Mouse (Mus musculus): ENCODE data around the gene Eps8l1. TPM values are rescaled to one million over a fixed set of nuclear protein-coding genes. Genes with fewer than 3 reads are reported as not detected.
"Not testable (repeated sequence)": the region's sequence is repeated elsewhere in the genome, so short reads cannot be mapped to it uniquely, and the experiment has no call there.

Eps8l1 gene
- 16.3 and 16.5 TPM in 2 replicates for polyA plus RNA-seq (2015; fragmentation: Nextera tagmentation; extraction: Ambion mirVana)

GRCm38 (mm10) chr7:4460576-4461434, at the start of gene Eps8l1:
Eps8l1 (plus strand) TSS chr7:4460674.
- Histone ChIP-seq H3K4me1 (ENCODE audit: control insufficient read depth, insufficient read depth, low read depth, low read length) (no peaks in the 10 kb centered on the region), H3K4me3 (ENCODE audit: low read length) (peak within 1 kb of the TSS; percentile 26), H3K36me3 (ENCODE audit: control insufficient read depth, insufficient read depth, low read length) (no peaks in the 10 kb centered on the region), H3K9ac (ENCODE audit: low read depth, low read length) (peak within 1 kb of the TSS; percentile 38), H3K9me3 (ENCODE audit: control insufficient read depth, low read length) (no peaks in the 10 kb centered on the region), H3K27ac (ENCODE audit: low read depth, low read length) (no peak within 1 kb of the TSS), H3K27me3 (replicated peaks; ENCODE audit: control insufficient read depth, insufficient read depth, low read length) (no peaks in the 10 kb centered on the region; the same call in 1 of the 2 replicates), H3K4me2 (ENCODE audit: low read length) (peak within 1 kb of the TSS; percentile 46)
- WGBS = 73% methylated on average over 13 of the region's 16 CpGs
- peak; percentile 69 for ATAC-seq

- H3K36me3 ChIP-seq (ENCODE audit: control insufficient read depth, insufficient read depth, low read length); H3K27ac ChIP-seq (ENCODE audit: low read depth, low read length); H3K4me1 ChIP-seq (ENCODE audit: control insufficient read depth, insufficient read depth, low read depth, low read length); H3K9ac ChIP-seq (ENCODE audit: low read depth, low read length); H3K4me2 ChIP-seq (ENCODE audit: low read length); H3K4me3 ChIP-seq (ENCODE audit: low read length); H3K27me3 ChIP-seq (replicated peaks; ENCODE audit: control insufficient read depth, insufficient read depth, low read length); ATAC-seq; H3K9me3 ChIP-seq (ENCODE audit: control insufficient read depth, low read length): not testable (repeated sequence)
- WGBS = 96% methylated on average over 15 of the region's 15 CpGs
Observed at GRCm38 (mm10) chr7:4412406-4412805, 48.1 kb upstream of the Eps8l1 start.

DNA sequence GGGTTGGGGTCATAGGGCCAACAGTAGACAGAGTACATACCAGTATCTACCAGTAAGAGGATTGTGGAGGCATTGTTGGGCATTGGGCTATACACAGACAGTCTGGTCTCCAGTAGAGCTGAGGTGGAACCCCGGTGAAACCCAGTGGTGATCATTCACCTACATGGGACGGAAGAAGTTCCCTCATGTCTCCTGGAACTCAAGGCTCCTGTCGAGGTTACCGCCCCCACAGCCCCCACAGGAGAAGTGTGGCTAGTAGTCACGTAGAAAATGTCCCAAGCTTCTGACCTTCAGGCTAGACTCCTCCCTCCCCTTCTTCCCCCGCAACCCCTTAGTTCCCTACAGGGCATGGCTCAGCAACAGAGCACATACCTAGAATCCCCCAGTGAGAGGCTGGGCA, 40.8 kb upstream of the Eps8l1 start:
- no peak overlapping the region for H3K4me2 ChIP-seq (ENCODE audit: low read length)
- no peak overlapping the region for H3K4me3 ChIP-seq (ENCODE audit: low read length)
- H3K4me1 ChIP-seq (ENCODE audit: control insufficient read depth, insufficient read depth, low read depth, low read length) = no peaks in the 10 kb centered on the region
- H3K27ac ChIP-seq (ENCODE audit: low read depth, low read length) = no peak overlapping the region
- peaks cover 4% of the 10 kb centered on the region for H3K36me3 ChIP-seq (ENCODE audit: control insufficient read depth, insufficient read depth, low read length)
- no peak for ATAC-seq
- 82% methylated on average over 6 of the region's 6 CpGs for WGBS
- H3K9me3 ChIP-seq (ENCODE audit: control insufficient read depth, low read length) = no peaks in the 10 kb centered on the region
- no peaks in the 10 kb centered on the region for H3K27me3 ChIP-seq (replicated peaks; ENCODE audit: control insufficient read depth, insufficient read depth, low read length)
- H3K9ac ChIP-seq (ENCODE audit: low read depth, low read length) = no peak overlapping the region

GRCm38 (mm10) chr7:4420230-4420629, 40.2 kb upstream of the Eps8l1 start:
- 67% methylated on average over 4 of the region's 4 CpGs for WGBS
- Histone ChIP-seq H3K9me3 (ENCODE audit: control insufficient read depth, low read length) (no peaks in the 10 kb centered on the region), H3K27me3 (replicated peaks; ENCODE audit: control insufficient read depth, insufficient read depth, low read length) (no peaks in the 10 kb centered on the region), H3K4me1 (ENCODE audit: control insufficient read depth, insufficient read depth, low read depth, low read length) (no peaks in the 10 kb centered on the region), H3K36me3 (ENCODE audit: control insufficient read depth, insufficient read depth, low read length) (peaks cover 9% of the 10 kb centered on the region), H3K4me3 (ENCODE audit: low read length) (no peak overlapping the region), H3K9ac (ENCODE audit: low read depth, low read length) (no peak overlapping the region), H3K4me2 (ENCODE audit: low read length) (no peak overlapping the region), H3K27ac (ENCODE audit: low read depth, low read length) (no peak overlapping the region)
- ATAC-seq = no peak

- no peak overlapping the region for H3K4me2 ChIP-seq (ENCODE audit: low read length)
- H3K27me3 ChIP-seq (replicated peaks; ENCODE audit: control insufficient read depth, insufficient read depth, low read length) = no peaks in the 10 kb centered on the region
- no peak overlapping the region for H3K9ac ChIP-seq (ENCODE audit: low read depth, low read length)
- H3K4me3 ChIP-seq (ENCODE audit: low read length) = no peak overlapping the region
- no peak overlapping the region for H3K27ac ChIP-seq (ENCODE audit: low read depth, low read length)
- peak; percentile 93 for ATAC-seq
- 74% methylated on average over 7 of the region's 7 CpGs for WGBS
- H3K9me3 ChIP-seq (ENCODE audit: control insufficient read depth, low read length) = no peaks in the 10 kb centered on the region
- peaks cover 58% of the 10 kb centered on the region for H3K36me3 ChIP-seq (ENCODE audit: control insufficient read depth, insufficient read depth, low read length)
- H3K4me1 ChIP-seq (ENCODE audit: control insufficient read depth, insufficient read depth, low read depth, low read length) = no peaks in the 10 kb centered on the region
Observed at GRCm38 (mm10) chr7:4427161-4427912, 33.1 kb upstream of the Eps8l1 start.

DNA sequence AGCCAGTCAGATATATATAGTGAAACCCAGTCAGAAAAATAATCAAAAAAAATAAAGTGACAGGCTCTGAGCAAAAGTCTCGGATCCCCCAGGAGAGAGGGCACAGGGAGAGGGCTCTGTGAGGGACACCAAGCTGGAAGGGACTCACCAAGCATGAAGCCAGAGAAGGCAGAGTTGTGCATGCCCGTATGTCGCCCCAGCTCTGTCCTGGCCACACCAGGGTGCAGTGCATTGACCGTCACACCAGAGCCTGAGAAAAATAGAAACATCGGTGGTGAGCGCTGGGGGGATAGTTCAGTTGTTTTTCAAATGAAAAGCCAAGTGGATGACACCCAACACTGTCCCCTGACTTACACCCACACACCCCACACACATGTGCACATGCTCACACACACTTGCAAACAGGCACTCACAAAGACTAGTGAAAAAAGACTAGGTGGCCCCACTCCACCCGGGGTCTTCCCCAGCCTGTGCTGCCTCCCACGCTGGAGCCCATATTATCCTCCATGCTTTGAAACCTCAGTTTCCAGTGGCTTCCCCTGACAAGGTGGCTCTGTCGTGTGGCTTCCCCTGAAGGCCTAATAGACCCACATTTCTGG, 30.1 kb upstream of the Eps8l1 start:
- Histone ChIP-seq H3K9me3 (ENCODE audit: control insufficient read depth, low read length) (no peaks in the 10 kb centered on the region), H3K4me2 (ENCODE audit: low read length) (no peak overlapping the region), H3K4me3 (ENCODE audit: low read length) (no peak overlapping the region), H3K9ac (ENCODE audit: low read depth, low read length) (no peak overlapping the region), H3K36me3 (ENCODE audit: control insufficient read depth, insufficient read depth, low read length) (peaks cover 63% of the 10 kb centered on the region), H3K27me3 (replicated peaks; ENCODE audit: control insufficient read depth, insufficient read depth, low read length) (no peaks in the 10 kb centered on the region), H3K27ac (ENCODE audit: low read depth, low read length) (no peak overlapping the region), H3K4me1 (ENCODE audit: control insufficient read depth, insufficient read depth, low read depth, low read length) (no peaks in the 10 kb centered on the region)
- WGBS = 96% methylated on average over 9 of the region's 9 CpGs
- ATAC-seq = no peak

GRCm38 (mm10) chr7:4431548-4431947, 28.9 kb upstream of the Eps8l1 start:
- no peaks in the 10 kb centered on the region for H3K27me3 ChIP-seq (replicated peaks; ENCODE audit: control insufficient read depth, insufficient read depth, low read length)
- no peak for ATAC-seq
- H3K4me2 ChIP-seq (ENCODE audit: low read length) = no peak overlapping the region
- no peaks in the 10 kb centered on the region for H3K9me3 ChIP-seq (ENCODE audit: control insufficient read depth, low read length)
- H3K4me3 ChIP-seq (ENCODE audit: low read length) = no peak overlapping the region
- H3K27ac ChIP-seq (ENCODE audit: low read depth, low read length) = no peak overlapping the region
- no peak overlapping the region for H3K9ac ChIP-seq (ENCODE audit: low read depth, low read length)
- 83% methylated on average over 6 of the region's 6 CpGs for WGBS
- no peaks in the 10 kb centered on the region for H3K4me1 ChIP-seq (ENCODE audit: control insufficient read depth, insufficient read depth, low read depth, low read length)
- peaks cover 59% of the 10 kb centered on the region for H3K36me3 ChIP-seq (ENCODE audit: control insufficient read depth, insufficient read depth, low read length)

DNA sequence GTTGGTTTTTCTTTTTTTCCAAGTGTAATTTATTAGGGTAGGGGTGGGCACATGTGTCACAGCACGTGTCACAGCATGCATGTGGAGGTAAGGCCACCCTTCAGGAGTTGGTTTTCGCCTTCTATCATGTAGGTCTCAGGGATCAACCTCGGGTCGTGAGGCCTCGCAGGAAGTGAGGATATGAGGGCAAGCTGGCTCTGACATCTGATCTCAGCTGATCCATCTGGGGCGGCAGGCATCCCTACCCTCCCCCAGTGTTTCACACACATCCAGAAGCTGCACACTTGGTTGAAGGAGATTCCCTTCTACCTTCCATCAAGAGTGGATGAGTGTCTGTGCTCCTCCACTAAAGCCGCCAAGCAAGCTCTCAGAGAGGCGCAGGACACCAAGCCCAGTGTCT, 28.4 kb upstream of the Eps8l1 start:
- Histone ChIP-seq H3K27ac (ENCODE audit: low read depth, low read length) (no peak overlapping the region), H3K36me3 (ENCODE audit: control insufficient read depth, insufficient read depth, low read length) (peaks cover 58% of the 10 kb centered on the region), H3K4me1 (ENCODE audit: control insufficient read depth, insufficient read depth, low read depth, low read length) (no peaks in the 10 kb centered on the region), H3K27me3 (replicated peaks; ENCODE audit: control insufficient read depth, insufficient read depth, low read length) (no peaks in the 10 kb centered on the region), H3K9ac (ENCODE audit: low read depth, low read length) (no peak overlapping the region), H3K9me3 (ENCODE audit: control insufficient read depth, low read length) (no peaks in the 10 kb centered on the region), H3K4me3 (ENCODE audit: low read length) (no peak overlapping the region), H3K4me2 (ENCODE audit: low read length) (no peak overlapping the region)
- ATAC-seq = no peak
- WGBS = 93% methylated on average over 8 of the region's 8 CpGs

- peaks cover 39% of the 10 kb centered on the region for H3K36me3 ChIP-seq (ENCODE audit: control insufficient read depth, insufficient read depth, low read length)
- no peak overlapping the region for H3K4me2 ChIP-seq (ENCODE audit: low read length)
- no peak overlapping the region for H3K9ac ChIP-seq (ENCODE audit: low read depth, low read length)
- H3K9me3 ChIP-seq (ENCODE audit: control insufficient read depth, low read length) = no peaks in the 10 kb centered on the region
- ATAC-seq = no peak
- WGBS = 91% methylated on average over 2 of the region's 2 CpGs
- no peaks in the 10 kb centered on the region for H3K27me3 ChIP-seq (replicated peaks; ENCODE audit: control insufficient read depth, insufficient read depth, low read length)
- H3K4me3 ChIP-seq (ENCODE audit: low read length) = no peak overlapping the region
- no peaks in the 10 kb centered on the region for H3K4me1 ChIP-seq (ENCODE audit: control insufficient read depth, insufficient read depth, low read depth, low read length)
- H3K27ac ChIP-seq (ENCODE audit: low read depth, low read length) = no peak overlapping the region
Observed at GRCm38 (mm10) chr7:4437721-4438120, 22.8 kb upstream of the Eps8l1 start.

Measured in hindbrain, embryonic 16.5 days (tissue).